Mouse (Mus musculus) lung, postnatal 4 days (tissue): ENCODE results near the gene Cend1.
"Not testable (repeated sequence)": the region's sequence is repeated elsewhere in the genome, so short reads cannot be mapped to it uniquely, and the experiment has no call there.

Source experiments
- DNase-seq, 2 experiments: peaks; one replicate each; pipeline ENCODE4 v3.0.0; 2021

Cend1 gene

DNA sequence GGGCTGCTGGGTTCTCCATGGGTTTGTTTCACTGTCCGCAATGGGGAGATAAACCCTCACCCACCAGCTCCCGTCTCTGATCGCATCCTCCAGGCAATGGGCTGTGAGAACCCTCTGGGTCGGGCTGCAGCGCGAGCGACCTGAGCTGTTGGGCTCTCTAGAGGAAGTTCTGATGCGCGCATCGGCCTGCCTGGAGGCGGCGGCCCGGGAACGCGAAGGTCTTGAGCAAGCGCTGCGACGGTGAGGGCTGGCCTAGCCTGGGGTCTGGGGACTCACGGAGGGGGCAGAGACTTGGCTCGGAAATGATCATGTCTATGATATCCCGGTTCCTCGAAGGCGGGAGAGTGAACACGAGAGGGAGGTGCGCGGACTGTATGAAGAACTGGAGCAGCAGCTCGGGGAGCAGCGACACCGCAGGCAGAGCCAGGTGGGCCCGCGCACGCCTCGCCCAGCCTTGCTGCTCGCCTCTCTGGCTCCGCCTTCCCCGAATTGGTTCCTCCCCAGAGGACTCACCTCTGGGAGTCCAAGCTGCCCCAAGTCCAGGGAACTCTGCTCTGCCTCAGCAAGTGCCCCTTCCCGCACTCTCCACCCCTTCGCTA, 35.4 kb upstream of the Cend1 start:
- peak; percentile 62 to 71 for DNase-seq

DNA sequence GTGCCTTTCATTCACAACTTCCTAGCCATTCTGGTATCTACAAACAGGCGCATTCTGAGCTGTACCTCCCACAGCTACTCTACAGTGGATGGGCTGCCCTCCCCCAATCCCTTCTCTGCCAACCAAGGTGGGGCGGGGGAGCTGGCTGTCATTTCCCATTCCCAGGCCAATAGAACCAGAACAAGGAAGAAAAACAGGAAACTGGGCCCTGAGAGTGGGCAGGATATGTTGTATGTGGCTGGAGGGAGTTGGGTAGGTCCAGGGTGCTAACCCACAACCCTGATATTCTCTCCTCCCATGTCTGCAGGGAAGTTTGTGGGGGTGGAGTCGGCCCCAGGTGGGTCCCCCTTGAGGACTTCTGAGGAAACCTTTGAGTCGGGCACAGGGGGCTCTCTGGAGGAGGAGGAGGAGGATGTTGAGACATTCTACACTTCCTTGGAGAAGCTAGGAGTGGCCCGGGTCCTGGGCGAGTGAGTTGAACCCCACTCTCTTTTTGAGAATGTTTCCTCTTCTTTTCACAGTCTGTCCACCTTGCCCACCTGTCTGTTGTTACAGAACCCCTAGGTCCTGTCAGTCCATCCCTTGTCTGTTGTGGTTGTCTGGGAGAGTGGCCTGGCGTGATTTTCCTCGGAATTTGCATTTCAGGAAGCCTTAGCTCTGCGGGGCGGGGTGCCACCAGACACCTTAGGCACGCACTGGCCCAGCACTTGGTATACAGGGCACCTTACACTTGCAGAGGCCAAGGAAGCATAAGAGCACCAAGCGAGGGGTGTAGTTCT, 34.7 kb upstream of the Cend1 start:
- DNase-seq: peak; percentile 83 to 88

DNA sequence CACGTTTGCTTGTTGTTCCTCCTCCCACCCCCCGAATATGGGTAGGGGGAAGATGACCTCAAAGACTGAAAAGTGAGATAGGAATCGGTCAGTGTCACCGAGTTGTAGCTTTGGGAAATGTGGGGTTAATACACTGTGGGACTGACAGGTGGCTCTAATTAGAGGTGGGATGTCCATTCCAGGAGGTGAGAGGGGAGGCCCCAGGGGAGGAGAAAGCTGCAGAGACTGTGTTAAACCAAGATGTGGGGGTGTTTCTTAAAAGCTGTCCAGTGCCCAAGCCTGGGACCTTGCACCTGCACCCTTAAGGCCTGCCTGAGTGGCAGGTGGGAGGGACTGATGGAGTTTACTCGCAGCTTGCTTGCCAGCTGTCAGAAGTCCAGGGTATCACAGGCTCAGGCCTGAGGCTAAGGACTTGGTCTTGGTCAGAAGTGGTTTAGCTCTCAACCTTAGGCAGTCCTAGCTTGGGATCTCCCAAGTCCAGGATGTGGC, 33.1 kb upstream of the Cend1 start:
- peak; percentile 65 to 88 for DNase-seq

DNA sequence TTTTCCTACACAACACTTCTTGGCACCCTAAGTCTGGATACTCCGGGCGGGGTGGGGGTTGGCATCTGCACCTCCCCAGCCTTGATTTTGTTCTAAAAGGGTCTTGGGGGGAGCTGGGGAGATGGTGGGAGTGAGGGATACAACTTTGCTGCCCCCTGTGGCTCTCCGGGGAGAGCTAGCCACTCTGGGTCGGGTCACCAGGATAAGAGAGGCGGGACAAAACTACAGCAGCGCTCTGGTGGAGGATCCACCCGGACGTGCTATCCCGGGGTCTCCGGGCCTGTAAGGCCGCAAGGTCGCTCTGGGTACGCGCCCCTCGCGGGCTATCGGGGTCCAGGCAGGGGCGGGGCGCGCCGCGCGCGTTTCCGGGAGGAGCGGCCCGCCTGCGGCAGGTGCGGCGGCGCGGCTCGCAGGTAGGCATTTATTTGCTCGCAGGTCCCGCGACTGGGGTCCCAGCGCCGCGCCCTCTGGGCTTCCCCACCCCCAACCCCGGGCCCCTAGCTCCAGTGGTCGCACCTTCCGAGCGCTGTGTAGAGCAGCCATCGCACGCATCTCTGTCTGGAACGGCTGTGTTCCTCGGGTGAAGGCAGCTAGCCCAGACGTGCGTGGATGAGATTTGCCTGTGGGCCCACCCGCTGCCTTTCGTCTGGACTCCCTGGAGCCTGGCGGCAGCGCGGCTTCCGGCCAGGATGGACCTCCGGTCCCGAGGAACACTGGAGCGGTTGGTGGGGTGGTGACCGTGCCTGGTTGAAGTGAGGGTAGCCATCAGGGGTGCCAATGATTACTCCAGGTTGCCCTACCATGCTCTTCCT, 32.4 kb upstream of the Cend1 start:
- DNase-seq: peak; percentile 66 to 70

DNA sequence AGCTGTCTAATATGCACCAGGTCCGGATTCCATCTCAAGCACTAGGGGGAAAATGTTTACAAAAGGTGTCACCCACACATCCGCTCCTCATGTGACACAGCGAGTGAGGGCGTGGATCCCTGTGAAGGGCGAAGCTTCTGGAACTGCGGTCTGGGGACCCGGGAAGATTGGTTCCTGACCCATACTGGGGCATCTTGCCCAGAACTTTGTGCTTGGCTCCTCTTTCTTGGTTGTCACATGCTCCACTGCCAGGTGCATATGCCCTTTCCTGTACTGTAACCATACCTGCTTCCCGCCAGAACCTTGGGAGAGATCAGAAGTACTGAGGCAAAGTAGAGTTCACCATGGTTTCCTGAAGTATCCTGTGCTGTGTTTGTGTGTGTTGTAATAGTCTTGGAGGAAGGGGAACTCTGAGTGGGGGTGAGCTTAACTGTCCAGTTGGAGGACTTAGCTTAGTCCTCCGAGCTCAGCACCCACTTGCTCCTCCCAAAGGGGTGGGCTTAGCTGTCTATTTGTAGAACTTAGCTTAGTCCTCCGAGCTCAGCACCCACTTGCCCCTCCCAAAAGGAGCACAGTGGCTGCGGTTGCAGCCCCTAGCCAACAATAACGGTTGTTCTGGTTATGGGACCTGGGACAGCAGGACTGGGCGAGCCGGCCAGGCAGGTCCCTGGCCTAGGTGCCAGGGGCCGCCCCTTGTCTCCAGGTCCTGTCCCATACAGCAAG, 31.3 kb upstream of the Cend1 start, which contains the start of gene Cracr2b:
Gene Cracr2b (plus strand): TSS at position 704 of the 723 bp plus-strand sequence.
- peak; percentile 63 to 70 for DNase-seq

DNA sequence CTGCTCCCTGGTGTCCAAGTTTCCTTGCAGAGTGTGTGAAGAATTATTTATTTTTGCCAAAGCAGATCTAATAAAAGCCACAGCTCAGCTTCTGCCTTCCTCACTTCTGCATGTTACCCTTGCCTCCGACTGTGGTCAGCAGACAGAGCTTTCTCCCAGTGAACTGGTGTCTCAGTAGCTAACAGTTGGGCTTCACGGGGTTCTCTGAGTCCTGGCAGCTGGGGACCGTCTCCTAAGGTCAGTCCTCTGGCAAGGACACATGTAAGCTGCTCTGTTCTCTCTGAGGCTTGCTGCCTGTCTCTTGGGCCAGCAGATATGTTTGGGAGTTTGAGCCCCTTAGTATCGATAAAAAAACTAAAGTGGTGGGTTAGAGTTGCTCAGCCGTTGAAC, 30.7 kb upstream of the Cend1 start:
- peak in 1 of 2 experiments; percentile 23 for DNase-seq

DNA sequence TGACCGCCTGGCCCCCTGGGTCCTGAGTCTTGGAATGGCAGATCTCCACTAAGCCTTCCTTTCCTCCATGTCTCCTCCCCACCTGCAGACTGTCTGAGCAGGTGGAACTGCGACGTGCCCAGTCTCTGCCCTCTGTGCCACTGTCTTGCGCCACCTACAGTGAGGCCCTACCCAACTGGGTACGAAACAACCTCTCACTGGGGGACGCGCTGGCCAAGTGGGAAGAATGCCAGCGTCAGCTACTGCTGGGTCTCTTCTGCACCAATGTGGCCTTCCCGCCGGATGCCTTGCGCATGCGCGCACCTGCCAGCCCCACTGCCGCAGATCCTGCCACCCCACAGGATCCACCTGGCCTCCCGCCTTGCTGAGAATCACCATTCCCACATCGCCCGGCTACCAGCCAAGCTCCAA, 30.0 kb upstream of the Cend1 start:
- no peak for DNase-seq

DNA sequence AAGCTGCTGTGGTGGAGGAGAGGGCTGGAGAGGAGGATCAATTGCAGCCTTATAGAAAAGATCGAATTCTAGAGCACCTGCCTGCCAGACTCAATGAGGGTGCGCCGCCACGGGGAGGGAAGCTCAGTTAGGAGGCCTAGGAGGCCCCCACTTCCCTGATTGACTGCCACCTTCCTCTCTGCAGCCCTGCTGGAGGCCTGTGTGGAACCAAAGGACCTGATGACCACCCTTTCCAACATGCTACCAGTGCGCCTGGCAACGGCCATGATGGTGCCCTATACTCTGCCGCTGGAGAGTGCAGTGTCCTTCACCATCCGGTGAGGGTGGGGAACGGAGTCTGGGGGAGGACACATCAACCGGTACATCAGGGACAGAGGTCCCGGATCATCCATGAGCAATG, 29.4 kb upstream of the Cend1 start:
- no peak for DNase-seq

DNA sequence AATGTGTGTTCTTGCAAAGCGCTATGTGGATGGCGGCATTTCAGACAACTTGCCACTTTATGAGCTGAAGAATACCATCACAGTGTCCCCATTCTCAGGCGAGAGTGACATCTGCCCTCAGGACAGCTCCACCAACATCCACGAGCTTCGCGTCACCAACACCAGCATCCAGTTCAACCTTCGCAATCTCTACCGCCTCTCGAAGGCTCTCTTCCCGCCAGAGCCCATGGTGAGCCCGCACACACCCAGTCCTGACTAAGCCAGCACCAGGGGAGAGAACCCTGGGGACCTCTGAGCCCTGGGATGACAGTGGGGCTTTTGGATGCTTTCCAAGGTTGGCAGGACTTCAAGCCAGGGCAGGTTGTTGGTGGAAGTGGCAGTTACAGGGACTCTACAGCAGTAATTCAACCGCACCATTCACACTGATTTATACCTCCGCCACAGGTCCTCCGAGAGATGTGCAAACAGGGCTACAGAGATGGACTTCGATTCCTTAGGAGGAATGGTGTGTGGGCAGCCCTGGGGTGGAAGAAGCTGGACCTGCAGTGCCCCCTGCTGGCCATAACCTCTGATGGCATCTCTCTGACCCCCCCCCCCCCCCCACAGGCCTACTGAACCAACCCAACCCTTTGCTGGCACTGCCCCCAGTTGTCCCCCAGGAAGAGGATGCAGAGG, 28.8 kb upstream of the Cend1 start:
- DNase-seq: peak; percentile 50 to 72

DNA sequence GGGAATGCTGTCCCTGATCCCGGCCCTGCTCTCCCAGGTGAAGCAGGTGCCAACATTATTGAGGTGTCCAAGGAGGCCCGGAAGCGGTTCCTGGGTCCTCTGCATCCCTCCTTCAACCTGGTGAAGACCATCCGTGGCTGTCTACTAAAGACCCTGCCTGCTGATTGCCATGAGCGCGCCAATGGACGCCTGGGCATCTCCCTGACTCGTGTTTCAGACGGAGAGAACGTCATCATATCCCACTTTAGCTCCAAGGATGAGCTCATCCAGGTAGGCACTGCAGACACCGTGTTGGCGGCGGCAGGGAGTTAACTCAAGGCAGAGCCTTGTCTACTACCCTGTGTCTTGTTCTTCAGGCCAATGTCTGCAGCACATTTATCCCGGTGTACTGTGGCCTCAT, 27.9 kb upstream of the Cend1 start:
- peak; percentile 4 to 27 for DNase-seq

DNA sequence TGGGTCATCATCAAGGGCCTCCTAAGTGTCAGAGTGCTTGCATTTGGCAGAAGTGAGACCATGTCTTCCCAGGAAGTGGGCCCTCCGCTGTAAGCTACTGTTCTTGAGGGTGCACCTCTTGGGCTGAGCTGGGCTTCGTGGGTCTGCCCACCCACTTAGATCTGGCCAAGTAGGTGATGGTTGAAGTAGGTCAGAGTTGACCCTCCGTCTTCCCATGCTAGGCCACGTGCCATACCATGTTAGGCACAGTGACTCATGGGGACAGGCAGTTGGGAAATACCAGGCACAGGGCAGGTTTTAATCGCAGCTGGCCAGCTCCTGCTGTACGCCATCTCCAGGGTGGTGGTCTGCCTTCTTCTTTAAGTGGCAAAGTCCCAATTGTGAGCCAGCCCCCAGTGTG, 27.4 kb upstream of the Cend1 start:
- peak in 1 of 2 experiments; percentile 55 for DNase-seq

DNA sequence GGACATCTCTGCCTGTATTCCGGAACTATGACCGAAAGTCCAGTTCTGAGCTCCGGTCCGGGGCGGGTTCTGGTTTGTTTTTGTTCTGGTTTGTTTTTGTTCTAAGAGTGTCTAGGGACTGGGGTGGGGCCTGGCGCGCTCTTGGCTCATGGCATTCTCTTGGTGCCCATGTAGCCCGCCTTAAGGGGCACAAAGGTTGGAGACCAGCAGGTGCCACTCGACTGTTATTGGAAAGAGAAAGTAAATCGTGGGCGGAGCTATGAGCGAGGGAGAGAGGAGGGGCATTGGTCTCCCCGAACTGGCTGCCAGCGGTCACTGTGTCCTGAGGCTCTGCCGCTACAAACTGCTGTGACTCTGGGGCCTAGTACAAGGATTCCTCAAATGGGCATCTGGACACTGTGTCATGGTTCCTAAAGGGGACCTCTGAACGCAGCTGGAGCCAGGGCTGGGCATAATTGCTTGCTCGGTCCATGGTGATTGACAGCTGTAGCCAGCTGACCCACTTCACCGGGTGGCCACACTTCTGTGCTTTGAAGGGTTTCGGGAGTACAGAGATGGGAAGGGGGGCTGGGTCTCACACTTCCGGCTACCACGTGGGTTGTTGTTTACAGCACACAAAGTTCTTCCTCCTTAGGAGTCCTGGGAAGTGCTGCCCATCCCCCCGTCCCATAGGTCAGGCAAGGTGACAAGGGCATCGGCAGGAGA, 26.5 kb upstream of the Cend1 start:
- peak; percentile 78 to 86 for DNase-seq

DNA sequence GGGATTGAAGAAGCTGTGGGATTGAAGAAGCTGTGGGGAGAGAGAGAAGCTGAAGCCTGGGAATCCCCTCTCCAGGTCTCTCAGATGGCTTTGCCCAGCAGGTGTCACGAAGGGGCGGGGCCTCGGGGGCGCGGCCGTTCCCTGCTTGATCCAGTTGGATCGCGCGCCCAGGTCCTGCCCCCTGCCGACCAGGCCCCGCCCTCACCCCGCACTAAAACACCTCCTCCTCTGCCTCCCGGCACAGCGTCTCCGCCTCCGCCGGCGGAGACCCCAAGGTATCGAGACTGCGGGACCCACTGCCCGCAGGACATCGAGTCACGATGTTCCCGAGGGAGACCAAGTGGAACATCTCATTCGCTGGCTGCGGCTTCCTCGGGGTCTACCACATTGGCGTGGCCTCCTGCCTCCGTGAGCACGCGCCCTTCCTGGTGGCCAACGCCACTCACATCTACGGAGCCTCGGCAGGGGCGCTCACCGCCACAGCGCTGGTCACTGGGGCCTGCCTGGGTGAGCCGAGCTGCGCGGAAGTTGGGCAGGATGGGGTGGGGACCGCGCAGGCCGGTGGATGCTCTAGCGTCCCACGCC, 25.8 kb upstream of the Cend1 start, which contains the start of gene Pnpla2:
Gene Pnpla2 (plus strand): TSS at position 232 of the 585 bp plus-strand sequence.
- peak; percentile 97 to 98 for DNase-seq

DNA sequence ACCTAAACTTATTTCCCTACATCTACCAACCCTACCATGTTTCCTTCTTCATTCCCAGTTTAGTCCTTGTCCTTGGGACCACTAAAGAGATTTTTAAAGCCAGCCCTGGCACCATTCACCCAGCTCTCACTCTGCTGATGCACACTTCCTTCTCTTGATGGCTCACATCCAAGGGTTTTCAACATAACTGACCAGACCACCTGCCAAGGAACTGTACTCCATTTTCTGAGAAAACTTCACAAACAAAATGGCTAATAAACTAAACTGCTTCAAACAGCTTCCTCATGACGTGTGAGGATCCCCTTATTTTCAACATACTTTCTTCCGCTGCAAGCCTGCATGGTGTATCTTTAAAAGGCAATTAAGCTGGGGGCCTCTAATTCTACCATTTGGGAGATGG, 24.3 kb upstream of the Cend1 start:
- DNase-seq: peak in 1 of 2 experiments; percentile 4

DNA sequence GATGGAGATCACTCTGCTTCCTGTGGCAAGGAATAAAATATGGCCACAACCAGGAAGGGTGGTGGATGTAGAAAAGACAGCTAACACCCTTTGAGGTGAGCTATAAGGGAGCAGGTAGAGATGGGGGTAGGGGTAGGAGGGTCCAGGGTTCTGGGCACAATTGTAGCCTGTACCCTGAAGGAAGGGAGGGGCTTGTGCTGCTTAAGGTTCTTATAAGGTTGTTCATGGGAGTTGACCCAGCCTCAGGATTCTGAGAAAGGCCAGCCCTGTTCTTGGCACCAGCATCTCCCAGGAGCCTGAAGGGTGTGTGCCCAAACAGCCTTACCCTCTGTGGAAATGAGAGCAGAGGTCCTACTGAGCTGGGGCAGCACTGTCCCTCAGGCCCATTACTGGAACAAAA, 22.6 kb upstream of the Cend1 start:
- DNase-seq: no peak

DNA sequence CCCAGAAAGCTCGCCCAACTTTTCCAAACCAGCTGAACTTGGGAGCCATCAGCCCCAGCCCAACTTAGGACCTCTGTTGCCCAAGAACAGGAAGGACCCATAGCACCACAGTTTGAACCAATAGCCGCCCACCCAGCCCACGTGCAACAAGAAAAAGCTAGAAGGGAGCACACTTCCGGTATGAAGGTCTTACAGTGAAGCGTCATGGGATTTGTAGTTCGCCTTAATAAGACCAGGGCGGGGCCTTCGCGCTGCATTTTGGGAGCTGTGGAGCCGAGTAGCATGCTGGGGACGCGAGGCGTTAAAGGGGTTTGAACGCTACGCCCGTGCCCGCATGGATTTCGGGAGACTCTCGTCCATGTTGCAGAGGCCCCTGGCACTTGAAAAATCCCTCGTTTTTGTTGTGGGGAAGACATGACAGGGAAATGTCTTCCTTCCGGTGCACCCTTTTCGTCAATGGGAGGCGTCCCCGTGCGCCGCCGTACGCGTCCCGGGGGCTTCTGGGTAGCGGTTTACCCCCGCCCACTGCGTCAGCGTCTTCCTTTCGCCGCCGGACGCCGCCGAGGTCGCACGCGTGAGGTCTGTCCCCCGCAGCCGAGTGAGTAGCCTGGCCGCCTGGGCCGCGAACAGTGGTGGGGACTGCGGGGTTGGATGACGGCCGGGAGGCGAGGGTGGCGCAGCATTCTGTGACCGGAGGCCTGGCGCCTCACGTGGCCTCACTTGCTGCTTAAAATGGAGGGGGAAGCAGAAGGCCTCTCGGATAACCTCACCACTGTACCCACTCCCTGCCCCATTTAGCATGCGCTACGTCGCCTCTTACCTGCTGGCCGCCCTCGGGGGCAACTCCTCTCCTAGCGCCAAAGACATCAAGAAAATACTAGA, 18.1 kb upstream of the Cend1 start, which contains the start of gene Rplp2:
Gene Rplp2 (plus strand): TSS at position 261 of the 882 bp plus-strand sequence.
- DNase-seq: peak; percentile 95 to 96

DNA sequence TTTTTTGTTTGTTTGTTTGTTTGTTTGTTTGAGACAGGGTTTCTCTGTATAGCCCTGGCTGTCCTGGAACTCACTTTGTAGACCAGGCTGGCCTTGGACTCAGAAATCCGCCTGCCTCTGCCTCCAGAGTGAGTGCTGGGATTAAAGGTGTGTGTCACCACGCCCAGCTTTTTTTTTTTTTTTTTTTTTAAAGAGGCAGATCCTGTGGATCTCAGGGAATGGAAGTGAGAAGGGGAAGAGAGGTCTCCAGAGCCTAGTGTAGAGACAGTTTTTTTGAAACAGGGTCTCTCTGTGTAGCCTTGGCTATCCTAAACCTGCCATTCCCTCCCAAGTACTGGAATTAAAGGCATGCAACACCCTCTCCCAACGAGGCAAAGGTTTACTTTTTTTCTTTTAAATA, 17.1 kb upstream of the Cend1 start:
- DNase-seq: not testable (repeated sequence)

DNA sequence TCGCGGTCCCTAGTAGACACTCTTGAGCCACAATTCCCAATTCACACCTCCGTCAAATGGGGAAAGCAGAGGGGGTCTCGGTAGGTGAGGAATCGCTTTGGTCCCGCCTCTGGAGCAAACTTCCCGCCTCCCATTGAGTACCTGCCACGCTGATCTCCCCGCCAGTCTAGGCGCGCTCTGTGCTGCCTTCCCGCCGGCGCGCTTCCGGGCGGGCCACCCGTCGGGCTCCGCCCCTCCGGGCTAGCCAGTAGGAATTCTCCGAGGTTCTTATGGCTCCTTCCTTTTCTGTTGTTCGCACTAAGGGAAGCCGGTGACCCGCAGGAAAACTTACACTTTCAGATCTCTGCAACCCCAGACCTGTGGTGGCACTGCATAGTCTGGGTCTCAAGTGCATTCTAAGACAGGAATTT, 14.5 kb upstream of the Cend1 start, which contains the start of gene Pidd1:
Gene Pidd1 (minus strand): TSS at position 198 of the 410 bp plus-strand sequence.
- peak; percentile 79 to 86 for DNase-seq

DNA sequence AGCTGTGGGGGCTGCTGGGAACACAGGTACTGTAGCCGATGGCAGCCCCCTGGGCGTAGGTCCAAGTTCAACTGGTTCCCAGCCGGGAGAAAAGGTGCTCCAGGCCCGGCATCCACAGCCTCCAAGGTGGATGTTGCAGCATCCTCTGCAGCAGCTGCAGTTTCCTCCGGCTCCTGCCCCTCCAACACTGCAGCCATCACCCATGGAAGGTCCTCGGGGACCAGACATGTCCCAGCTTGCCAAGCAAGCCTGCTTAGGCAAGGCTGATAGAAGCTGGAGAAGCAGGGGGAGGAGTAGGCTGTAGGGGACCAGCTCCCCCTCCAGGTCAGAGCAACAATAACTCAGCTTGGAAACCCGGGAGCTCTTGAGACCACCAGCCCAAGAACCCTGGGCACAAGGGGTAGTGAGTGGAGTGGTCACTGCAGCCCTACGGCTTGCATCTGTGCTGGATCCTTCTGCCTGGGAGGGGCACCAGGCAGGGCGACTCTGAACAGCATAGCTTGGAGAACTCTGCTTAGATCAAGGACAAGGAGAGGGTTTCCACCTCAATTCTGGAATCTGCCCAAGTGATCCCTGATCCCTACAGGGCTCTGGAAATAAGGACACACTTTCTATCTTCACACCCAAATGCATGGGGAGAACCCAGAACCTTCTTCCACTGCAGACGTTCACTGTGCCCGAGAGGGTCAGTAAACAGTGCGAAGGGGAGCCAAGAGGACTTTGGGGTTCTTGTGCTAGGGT, 14.0 kb upstream of the Cend1 start:
- peak; percentile 46 to 48 for DNase-seq
